Mouse (Mus musculus): ENCODE results near the gene 2810004N23Rik. TPM values are rescaled to one million over a fixed set of nuclear protein-coding genes. Genes with fewer than 3 reads are reported as not detected.

The 2810004N23Rik gene
- total and polyA plus RNA-seq, 3 experiments, result 54.8 to 68.9 (median 64.0) TPM

DNA sequence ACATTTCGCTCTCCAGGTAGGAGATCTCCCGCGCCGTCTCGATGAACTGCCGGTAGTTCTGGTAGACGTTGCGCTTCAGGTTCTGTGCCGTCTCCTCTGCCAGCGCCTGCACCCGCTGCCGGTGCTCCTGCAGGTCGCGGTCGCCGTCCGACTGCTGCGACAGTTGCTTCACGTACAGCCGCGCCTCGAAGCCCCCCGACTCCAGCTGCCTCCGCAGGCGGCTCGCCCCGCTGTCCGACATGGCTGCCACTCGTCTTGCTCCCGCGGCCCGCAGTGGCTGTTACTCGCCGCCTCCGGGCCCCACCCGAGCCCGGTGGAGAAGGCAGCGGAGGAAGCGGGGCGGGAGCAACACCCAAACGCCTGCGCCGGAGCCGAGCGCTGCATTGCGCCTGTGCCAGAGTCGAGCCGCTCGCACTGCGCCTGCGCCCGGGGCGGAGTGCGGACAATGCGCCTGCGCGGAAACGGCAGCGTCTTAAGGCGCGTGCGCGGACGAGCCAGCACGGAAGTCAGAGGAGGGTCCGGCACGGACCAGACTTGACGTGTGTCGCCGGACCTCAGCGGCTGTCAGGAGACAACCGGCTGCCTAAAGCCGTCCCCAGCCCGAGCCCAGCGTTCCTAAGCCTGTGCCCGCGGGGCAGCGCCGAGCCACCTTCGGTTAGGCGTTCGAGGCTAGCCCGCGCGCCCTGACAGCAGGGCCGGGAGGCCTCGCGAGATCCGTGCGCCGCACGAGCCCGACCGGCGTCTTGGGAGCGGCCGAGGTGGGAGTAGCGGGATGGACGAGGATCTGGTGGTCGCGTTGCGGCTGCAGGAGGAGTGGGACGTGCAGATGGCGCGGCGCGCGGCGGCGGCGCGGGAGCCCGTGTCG is 34.7 kb upstream of the 2810004N23Rik start, which contains the start of the genes Exoc8 and Sprtn:
Exoc8 (minus strand) TSS at position 320 of the 865 bp plus-strand sequence.
Sprtn (plus strand) TSS at position 501 of the 865 bp plus-strand sequence.
- Histone ChIP-seq H3K79me2 (ENCODE audit: control insufficient read depth, insufficient read depth, low read length, poor library complexity) (peaks cover 66% of the 10 kb centered on the region), H3K27me3 (ENCODE audit: control insufficient read depth in 1 of 2, insufficient read depth in 2 of 2, low read length in 2 of 2) (no peaks in the 10 kb centered on the region), H3K9ac (ENCODE audit: control insufficient read depth, low read depth, low read length, poor library complexity, severe bottlenecking) (peak within 1 kb of the TSS; percentile 99), H3K4me3 (ENCODE audit: control insufficient read depth in 1 of 2, insufficient read depth in 1 of 2, low read depth in 2 of 2, low read length in 2 of 2) (peak within 1 kb of the TSS; percentile 92 to 98), H3K4me1 (ENCODE audit: control insufficient read depth in 1 of 2, insufficient read depth in 2 of 2, low read length in 2 of 2) (peaks cover 0 to 19% of the 10 kb centered on the region in 2 experiments; a peak in 3 of 4 replicates), H3K9me3 (replicated peaks; ENCODE audit: insufficient read depth, low read length) (no peaks in the 10 kb centered on the region), H3K36me3 (ENCODE audit: control insufficient read depth in 1 of 2, insufficient read depth in 2 of 2, low read length in 2 of 2) (peaks cover 19 to 29% of the 10 kb centered on the region in 2 experiments), H3K27ac (ENCODE audit: control insufficient read depth, low read depth, low read length) (peak within 1 kb of the TSS; percentile 80)
- DNase-seq (ENCODE audit: low read depth, low spot score), result peak; percentile 96
- TF ChIP-seq TCF12 (IDR thresholded peaks at IDR 0.05; ENCODE audit: low read depth, low read length) (peak; percentile 61), KAT2A (conservative IDR thresholded peaks at IDR 0.05; ENCODE audit: low read depth, low read length) (peak; percentile 93), RCOR1 (IDR thresholded peaks at IDR 0.05; ENCODE audit: low read depth, low read length) (no peak), CHD2 (IDR thresholded peaks at IDR 0.05; ENCODE audit: low read length) (peak; percentile 83), ZNF384 (IDR thresholded peaks at IDR 0.05; ENCODE audit: low read depth, low read length) (no peak), POLR2AphosphoS5 (IDR thresholded peaks at IDR 0.05; ENCODE audit: borderline replicate concordance, low read depth, low read length) (no peak), MXI1 (IDR thresholded peaks at IDR 0.05; ENCODE audit: low read depth, low read length) (peak; percentile 88), ZMIZ1 (IDR thresholded peaks at IDR 0.05; ENCODE audit: low read depth, low read length) (peak; percentile 87), NELFE (IDR thresholded peaks at IDR 0.05; ENCODE audit: low read depth, low read length) (peak; percentile 97), GATA1 (IDR thresholded peaks at IDR 0.05; ENCODE audit: low read depth, low read length) (no peak), ETS1 (IDR thresholded peaks at IDR 0.05; ENCODE audit: low read depth, low read length) (no peak), SIN3A (IDR thresholded peaks at IDR 0.05; ENCODE audit: low read length) (peak; percentile 85; the same call in 1 of the 2 replicates), TBP (IDR thresholded peaks at IDR 0.05; ENCODE audit: low read depth, low read length) (peak; percentile 58; the same call in 1 of the 2 replicates), UBTF (IDR thresholded peaks at IDR 0.05; ENCODE audit: borderline replicate concordance, insufficient read depth, low read depth, low read length) (peak; percentile 58; the same call in 1 of the 2 replicates), ELF1 (IDR thresholded peaks at IDR 0.05; ENCODE audit: low read depth, low read length) (peak; percentile 97), TAL1 (IDR thresholded peaks at IDR 0.05; ENCODE audit: low read length) (no peak), ZKSCAN1 (IDR thresholded peaks at IDR 0.05; ENCODE audit: low read depth, low read length) (no peak), JUND (IDR thresholded peaks at IDR 0.05; ENCODE audit: low read depth, low read length) (no peak), USF1 (IDR thresholded peaks at IDR 0.05; ENCODE audit: low read depth, low read length) (no peak), HCFC1 (IDR thresholded peaks at IDR 0.05; ENCODE audit: low read depth, low read length) (peak; percentile 93), MAFK (IDR thresholded peaks at IDR 0.05; ENCODE audit: borderline replicate concordance, low read depth, low read length) (no peak), CTCF (IDR thresholded peaks at IDR 0.05 in 2 of 3, conservative IDR thresholded peaks at IDR 0.05 in 1 of 3; ENCODE audit: control insufficient read depth in 1 of 3, insufficient read depth in 1 of 3, low read depth in 2 of 3, low read length in 3 of 3, poor library complexity in 1 of 3, severe bottlenecking in 1 of 3) (no peak), GABPA (IDR thresholded peaks at IDR 0.05; ENCODE audit: low read depth, low read length) (no peak), SMC3 (IDR thresholded peaks at IDR 0.05; ENCODE audit: low read depth, low read length) (no peak), MAZ (IDR thresholded peaks at IDR 0.05; ENCODE audit: low read depth, low read length) (0 out of 2 replicates have a peak, but pooled peaks have one; percentile 52), MYC (IDR thresholded peaks at IDR 0.05; ENCODE audit: low read depth, low read length) (peak; percentile 34; the same call in 1 of the 2 replicates), MYB (IDR thresholded peaks at IDR 0.05; ENCODE audit: low read depth, low read length) (peak; percentile 97), ZC3H11A (IDR thresholded peaks at IDR 0.05; ENCODE audit: low read depth, low read length) (no peak), EP300 (IDR thresholded peaks at IDR 0.05; ENCODE audit: low read depth in 1 of 2, low read length in 2 of 2) (no peak), MAX (IDR thresholded peaks at IDR 0.05; ENCODE audit: low read length) (peak; percentile 18; the same call in 1 of the 2 replicates), NRF1 (IDR thresholded peaks at IDR 0.05; ENCODE audit: insufficient read depth, low read depth, low read length, poor library complexity, severe bottlenecking) (peak; percentile 92), BHLHE40 (IDR thresholded peaks at IDR 0.05; ENCODE audit: borderline replicate concordance, low read depth, low read length) (no peak), USF2 (IDR thresholded peaks at IDR 0.05; ENCODE audit: borderline replicate concordance in 1 of 2, insufficient read depth in 1 of 2, low read depth in 1 of 2, low read length in 2 of 2) (no peak), E2F4 (IDR thresholded peaks at IDR 0.05; ENCODE audit: borderline replicate concordance, low read depth, low read length) (no peak)

Data from MEL (cell line).